Mouse (Mus musculus): Measurements from ENCODE around the gene Pced1a.

The Pced1a gene

DNA sequence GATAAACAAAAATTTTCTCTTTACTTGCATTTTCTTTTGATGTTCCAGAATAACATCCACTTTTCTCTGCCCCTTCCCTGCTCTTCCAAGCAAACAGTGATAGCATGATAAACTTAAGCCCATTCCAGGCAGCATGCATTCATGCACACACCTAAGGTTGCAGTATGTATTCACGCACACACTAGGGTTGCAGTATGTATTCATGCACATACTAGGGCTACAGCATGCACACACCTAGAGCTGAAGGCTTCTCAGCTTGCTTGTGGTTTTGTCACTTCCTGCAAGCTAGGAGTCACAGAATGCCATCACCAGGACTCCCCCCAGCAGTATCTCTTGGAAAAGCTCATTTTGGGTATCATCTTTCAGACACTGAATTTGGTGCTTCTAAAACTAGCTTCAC is 12.3 kb upstream of the Pced1a start:
- no peak for DNase-seq (ENCODE audit: low read depth, low spot score)

DNA sequence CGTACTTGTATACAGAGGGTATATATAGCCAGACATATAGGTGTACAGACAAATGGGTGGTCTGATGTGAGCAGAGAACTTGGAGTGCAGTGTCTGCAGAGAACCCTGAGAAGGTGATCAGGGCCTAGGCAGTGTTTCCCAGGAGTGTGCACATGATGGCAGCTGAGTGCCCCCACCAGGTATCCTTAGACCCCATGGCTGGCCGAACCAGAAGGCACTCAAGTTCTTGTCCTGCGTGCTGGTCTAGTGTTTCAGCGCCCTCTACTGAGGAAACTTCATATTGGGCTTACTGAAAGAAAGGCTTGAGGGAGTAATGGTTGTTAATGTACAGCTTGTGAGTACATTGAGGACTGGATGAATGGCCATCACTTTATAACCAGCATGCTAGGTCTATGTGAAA is 8.7 kb upstream of the Pced1a start:
- peak; percentile 59 for DNase-seq (ENCODE audit: low read depth, low spot score)

- DNase-seq (ENCODE audit: low read depth, low spot score) = no peak
Measured at GRCm38 (mm10) chr2:130432157-130432556, 7.7 kb upstream of the Pced1a start.

DNA sequence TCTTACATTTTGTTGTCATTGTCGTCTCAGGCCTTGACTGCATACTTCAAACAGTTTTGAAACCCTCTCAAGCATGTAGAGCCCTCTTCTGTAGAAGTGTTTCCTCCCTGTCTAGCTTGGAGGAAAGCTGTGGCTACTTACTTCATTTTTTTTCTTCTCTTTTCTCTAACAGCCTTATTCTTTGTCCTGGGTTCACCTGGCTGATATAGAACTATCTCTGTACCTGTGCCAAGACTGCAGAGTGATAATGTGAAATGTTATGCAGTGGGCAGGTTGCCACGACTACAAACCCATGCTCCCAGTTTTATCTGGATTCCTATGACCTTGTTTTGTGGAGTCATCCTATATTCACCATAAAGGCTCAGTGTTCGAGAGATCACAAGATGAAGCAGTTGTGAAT is 6.0 kb upstream of the Pced1a start:
- no peak for DNase-seq (ENCODE audit: low read depth, low spot score)

DNA sequence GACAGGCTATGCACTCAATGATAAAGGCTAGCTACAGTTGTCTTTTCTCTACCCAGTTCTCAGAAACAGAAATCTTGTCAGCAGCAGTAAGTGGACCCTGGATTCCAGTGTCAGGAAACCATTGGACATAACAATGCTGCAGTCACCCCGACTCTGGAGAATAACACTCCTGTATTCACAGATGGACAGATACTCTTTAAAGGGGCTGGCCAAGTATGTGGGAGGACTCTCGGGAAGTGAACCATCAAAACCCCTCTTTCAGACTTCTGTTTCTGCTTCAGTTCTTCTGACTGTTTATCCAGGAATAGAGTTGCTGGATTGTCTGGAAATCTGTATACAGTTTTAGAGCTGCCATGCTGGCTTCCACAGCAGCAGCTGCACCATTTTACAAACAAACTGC is 5.3 kb upstream of the Pced1a start:
- DNase-seq (ENCODE audit: low read depth, low spot score) = no peak

DNA sequence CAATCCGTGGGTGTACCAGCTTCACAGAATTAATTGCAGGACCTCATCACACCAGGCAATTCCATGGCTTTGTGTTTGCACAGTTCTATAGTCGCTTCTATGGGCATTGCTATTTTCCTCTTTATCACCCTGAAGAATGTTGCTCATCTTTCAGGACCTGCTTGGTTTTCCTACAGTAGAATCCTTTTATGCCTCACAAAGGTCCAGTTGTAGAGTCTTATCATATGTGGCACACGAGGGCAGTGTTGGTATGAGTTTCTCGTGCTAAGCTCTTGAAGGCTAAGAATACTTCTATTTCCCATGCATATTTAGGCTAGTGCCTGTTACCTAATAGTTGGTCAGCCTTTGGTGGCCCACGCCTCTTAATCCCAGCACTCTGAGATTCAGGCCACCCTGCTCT is 611 bp upstream of the Pced1a start:
- DNase-seq (ENCODE audit: low read depth, low spot score) = no peak

- DNase-seq (ENCODE audit: low read depth, low spot score) = peak; percentile 84
Measured at GRCm38 (mm10) chr2:130423397-130424125, 940 bp downstream of the Pced1a start.

- no peak for DNase-seq (ENCODE audit: low read depth, low spot score)
Measured at GRCm38 (mm10) chr2:130421781-130422620, 2.5 kb downstream of the Pced1a start.

- DNase-seq (ENCODE audit: low read depth, low spot score) = no peak
Measured at GRCm38 (mm10) chr2:130414094-130414856, 10.2 kb downstream of the Pced1a start.

GRCm38 (mm10) chr2:130412775-130413174 is 11.7 kb downstream of the Pced1a start:
- DNase-seq (ENCODE audit: low read depth, low spot score) = no peak

GRCm38 (mm10) chr2:130411558-130412495 is 12.7 kb downstream of the Pced1a start:
- peak; percentile 88 for DNase-seq (ENCODE audit: low read depth, low spot score)

GRCm38 (mm10) chr2:130408194-130408593 is 16.3 kb downstream of the Pced1a start:
- peak; percentile 63 for DNase-seq (ENCODE audit: low read depth, low spot score)

DNA sequence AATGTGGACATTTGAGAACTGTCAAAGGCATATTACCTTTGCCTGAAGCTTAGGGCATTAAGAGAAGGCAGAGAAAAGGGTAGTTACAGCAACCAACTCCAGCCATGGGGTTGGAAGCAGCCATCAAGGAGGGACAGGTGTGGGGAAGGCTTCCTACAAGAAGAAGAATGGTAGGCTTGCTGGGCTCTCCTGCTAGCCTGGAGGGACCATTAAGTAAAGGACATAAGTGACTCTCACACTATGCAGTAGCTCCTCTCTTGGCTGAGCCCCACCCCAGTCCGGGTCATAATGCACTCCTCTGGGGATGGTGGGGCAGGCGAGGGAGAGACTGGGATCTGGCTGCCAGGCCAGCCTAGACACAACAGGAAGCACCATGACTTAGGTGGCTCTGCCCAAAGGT is 18.3 kb downstream of the Pced1a start, which contains the start of gene Tmem239:
Gene Tmem239, plus strand, starts transcription at position 301 of the 400 bp plus-strand sequence.
- DNase-seq (ENCODE audit: low read depth, low spot score) = no peak

DNA sequence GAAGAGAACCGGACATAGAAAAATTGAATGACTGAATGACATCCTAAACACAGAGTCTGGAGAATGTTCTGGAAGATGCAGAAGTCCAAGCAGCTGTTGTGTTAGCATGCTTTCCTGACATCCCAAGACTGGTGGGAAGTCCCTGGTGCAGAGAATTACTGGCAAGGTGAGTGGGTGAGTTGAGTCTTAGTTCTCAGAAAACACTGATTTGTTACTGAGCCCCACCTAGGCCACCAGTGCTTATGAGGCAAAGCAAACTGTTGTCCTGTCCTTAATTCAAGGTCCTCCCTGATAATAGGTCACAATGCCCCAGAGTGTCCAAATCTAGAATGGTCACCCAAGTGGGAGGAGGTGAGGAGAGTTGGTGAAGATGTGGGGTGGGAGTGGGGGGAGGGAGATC is 19.6 kb downstream of the Pced1a start, which contains the start of the genes Gm28372 and 1700020A23Rik:
Gene Gm28372, plus strand, starts transcription at position 301 of the 400 bp plus-strand sequence.
Gene 1700020A23Rik, plus strand, starts transcription at position 321 of the 400 bp plus-strand sequence.
- DNase-seq (ENCODE audit: low read depth, low spot score) = no peak

DNA sequence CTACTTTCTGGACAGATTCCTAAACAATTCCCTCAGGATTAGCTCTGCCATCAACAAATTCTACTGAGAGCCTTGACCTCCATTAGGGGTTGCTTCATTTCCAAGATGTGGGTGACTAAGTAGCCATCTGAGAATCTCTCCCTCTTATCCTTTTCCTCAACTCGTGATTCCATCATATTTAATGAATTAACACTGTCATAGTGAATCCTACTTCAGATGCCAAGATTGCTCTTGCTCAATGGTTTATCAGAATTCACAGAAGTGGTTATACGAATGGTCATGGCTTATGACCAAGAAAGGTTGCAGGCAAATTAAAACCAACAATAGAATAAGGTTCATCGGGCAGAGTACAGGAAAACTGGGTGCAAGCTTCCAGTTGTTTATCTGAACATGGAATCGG is 22.6 kb downstream of the Pced1a start:
- DNase-seq (ENCODE audit: low read depth, low spot score) = no peak

DNA sequence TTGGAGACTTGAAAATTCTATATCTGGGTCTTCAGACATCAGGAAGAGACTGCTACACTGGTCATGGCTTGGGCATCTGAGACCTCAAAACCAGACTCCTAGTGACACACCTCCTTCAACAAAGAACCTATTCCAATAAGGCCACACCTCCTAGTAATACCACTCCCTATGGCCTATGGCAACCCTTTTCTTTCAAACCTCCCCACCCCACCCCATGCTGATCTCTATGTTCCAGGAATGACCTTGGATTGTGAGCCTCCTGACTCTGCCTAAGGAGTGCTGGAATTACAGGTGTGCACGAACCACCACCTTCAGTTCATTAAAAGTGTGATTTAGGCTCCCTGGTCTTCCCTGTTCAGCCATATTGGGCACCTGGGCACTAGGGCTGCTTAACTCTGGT is 24.5 kb downstream of the Pced1a start:
- DNase-seq (ENCODE audit: low read depth, low spot score) = no peak

DNA sequence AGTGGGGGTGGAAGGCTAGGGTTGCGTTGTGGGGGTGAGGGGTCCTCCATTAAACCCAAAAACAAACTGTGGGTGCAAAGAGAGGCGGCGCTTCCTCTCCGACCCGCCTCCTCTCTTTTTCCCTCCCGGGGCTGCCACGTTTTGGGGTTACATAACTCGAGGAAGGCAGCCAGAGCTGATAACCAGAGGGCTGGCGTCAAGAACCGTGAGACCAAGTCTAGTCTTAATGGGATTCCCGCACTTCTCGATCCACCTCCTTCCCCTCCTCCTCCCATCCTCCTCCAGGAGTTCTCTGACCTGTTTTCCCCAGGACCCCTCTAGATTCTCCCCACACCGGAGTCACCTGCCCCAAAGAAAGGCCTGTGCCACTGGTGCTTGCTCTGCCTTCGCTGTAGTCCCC is 26.4 kb downstream of the Pced1a start:
- DNase-seq (ENCODE audit: low read depth, low spot score) = no peak

- peak; percentile 74 for DNase-seq (ENCODE audit: low read depth, low spot score)
Measured at GRCm38 (mm10) chr2:130397186-130397985, 27.1 kb downstream of the Pced1a start, which contains the start of gene Cpxm1. Gene Cpxm1 (minus strand): TSS chr2:130397574.

GRCm38 (mm10) chr2:130395696-130396095 is 28.8 kb downstream of the Pced1a start:
- DNase-seq (ENCODE audit: low read depth, low spot score) = no peak

GRCm38 (mm10) chr2:130392836-130393235 is 31.7 kb downstream of the Pced1a start:
- DNase-seq (ENCODE audit: low read depth, low spot score) = no peak
